Mouse (Mus musculus) thymus, adult 2 months (tissue): ENCODE data around the gene Mgll. TPM values are rescaled to one million over a fixed set of nuclear protein-coding genes. Genes with fewer than 3 reads are reported as not detected.

Source experiments
- DNase-seq: peaks from one replicate; pipeline ENCODE4 v3.0.0; 2021
- H3K27ac ChIP-seq: fragments of 200-500 bp; 2 replicates; pipeline ENCODE4 v1.5.1; 2012; ENCODE audit warnings: low read length, control low read depth; ENCODE audit not compliant: control insufficient read depth, insufficient read depth
- H3K27me3 ChIP-seq: fragments of 200-500 bp; 2 replicates; pipeline ENCODE4 v1.6.1; 2012; ENCODE audit warnings: mild to moderate bottlenecking, low read length, moderate library complexity, mixed read lengths; ENCODE audit not compliant: control insufficient read depth, insufficient read depth
- H3K36me3 ChIP-seq: fragments of 200-500 bp; 2 replicates; pipeline ENCODE4 v1.6.1; 2012; ENCODE audit warnings: mild to moderate bottlenecking, low read length, moderate library complexity; ENCODE audit not compliant: control insufficient read depth, insufficient read depth
- H3K4me1 ChIP-seq: fragments of 200-500 bp; replicated peaks from 2 replicates; pipeline ENCODE4 v1.6.1; 2012; ENCODE audit warnings: low read length; ENCODE audit not compliant: control insufficient read depth, insufficient read depth
- H3K4me3 ChIP-seq: fragments of 200-500 bp; 2 replicates; pipeline ENCODE4 v1.5.1; 2012; ENCODE audit warnings: mild to moderate bottlenecking, low read length, control low read depth, moderate library complexity; ENCODE audit not compliant: control insufficient read depth, insufficient read depth
- CTCF ChIP-seq: fragments of 200-500 bp; IDR thresholded peaks from 2 replicates; pipeline ENCODE4 v1.5.1; 2012; ENCODE audit warnings: mild to moderate bottlenecking, control low read depth, low read length, moderate library complexity, borderline replicate concordance; ENCODE audit not compliant: control insufficient read depth, poor library complexity, insufficient read depth; ENCODE audit errors: extremely low read depth
- POLR2A ChIP-seq: fragments of 200-500 bp; IDR thresholded peaks from 2 replicates; pipeline ENCODE4 v1.6.1; 2012; ENCODE audit warnings: mild to moderate bottlenecking, low read length, control low read depth, moderate library complexity; ENCODE audit not compliant: control insufficient read depth, poor library complexity, insufficient read depth; ENCODE audit errors: extremely low read depth
- WGBS: fragments of 180-500 bp; shearing (Covaris S2); methylation state at CpG from one replicate; pipeline ENCODE4 v1.1.7; 2018; 5-methylcytosine and 5-hydroxymethylcytosine counted together
- polyA plus RNA-seq: library from polyadenylated mRNA; depleted of rRNA; stranded (reverse); fragments of >200 nt; gene quantifications from 2 replicates; pipeline ENCODE4 v1.2.3, GENCODE M21; 2012

Mgll gene
- polyA plus RNA-seq, 1 experiment = 60.3 TPM

GRCm38 (mm10) chr6:88715378-88715781, 8.8 kb upstream of the Mgll start:
- no peaks in the 10 kb centered on the region for H3K27me3 ChIP-seq
- no peaks in the 10 kb centered on the region for H3K4me1 ChIP-seq
- TF ChIP-seq POLR2A (no peak), CTCF (no peak)
- no peak for DNase-seq
- H3K36me3 ChIP-seq = no peaks in the 10 kb centered on the region
- H3K27ac ChIP-seq = no peak overlapping the region
- no peak overlapping the region for H3K4me3 ChIP-seq
- 93% methylated on average over 9 of the region's 9 CpGs for WGBS

- TF ChIP-seq CTCF (no peak), POLR2A (no peak)
- DNase-seq = no peak
- H3K27ac ChIP-seq = no peak overlapping the region
- H3K4me1 ChIP-seq = no peaks in the 10 kb centered on the region
- 88% methylated on average over 5 of the region's 5 CpGs for WGBS
- H3K36me3 ChIP-seq = no peaks in the 10 kb centered on the region
- H3K27me3 ChIP-seq = no peaks in the 10 kb centered on the region
- H3K4me3 ChIP-seq = no peak overlapping the region
Observed at GRCm38 (mm10) chr6:88715966-88716365, 8.2 kb upstream of the Mgll start.

- H3K4me1 ChIP-seq = no peaks in the 10 kb centered on the region
- no peak for TF ChIP-seq CTCF
- no peak for TF ChIP-seq POLR2A
- H3K27ac ChIP-seq = no peak overlapping the region
- no peaks in the 10 kb centered on the region for H3K36me3 ChIP-seq
- no peak overlapping the region for H3K4me3 ChIP-seq
- DNase-seq = no peak
- no peaks in the 10 kb centered on the region; the same call in 1 of the 2 replicates for H3K27me3 ChIP-seq
- 90% methylated on average over 6 of the region's 6 CpGs for WGBS
Observed at GRCm38 (mm10) chr6:88717143-88718032, 6.8 kb upstream of the Mgll start.

GRCm38 (mm10) chr6:88718033-88718725, 6.0 kb upstream of the Mgll start:
- Histone ChIP-seq H3K27ac (no peak overlapping the region), H3K27me3 (no peaks in the 10 kb centered on the region; the same call in 1 of the 2 replicates), H3K4me3 (no peak overlapping the region), H3K36me3 (no peaks in the 10 kb centered on the region), H3K4me1 (no peaks in the 10 kb centered on the region)
- no peak for DNase-seq
- TF ChIP-seq POLR2A (no peak), CTCF (no peak)
- WGBS = 77% methylated on average over 7 of the region's 7 CpGs

GRCm38 (mm10) chr6:88721059-88721458, 3.2 kb upstream of the Mgll start:
- H3K4me3 ChIP-seq = no peak overlapping the region
- peaks cover 2% of the 10 kb centered on the region; the same call in 1 of the 2 replicates for H3K4me1 ChIP-seq
- H3K27ac ChIP-seq = no peak overlapping the region
- no peaks in the 10 kb centered on the region for H3K36me3 ChIP-seq
- TF ChIP-seq CTCF (no peak), POLR2A (no peak)
- H3K27me3 ChIP-seq = no peaks in the 10 kb centered on the region; the same call in 1 of the 2 replicates
- no peak for DNase-seq
- 87% methylated on average over 3 of the region's 3 CpGs for WGBS

GRCm38 (mm10) chr6:88722906-88723305, 1.3 kb upstream of the Mgll start:
- Histone ChIP-seq H3K36me3 (no peaks in the 10 kb centered on the region), H3K4me1 (peaks cover 2% of the 10 kb centered on the region; the same call in 1 of the 2 replicates), H3K27me3 (no peaks in the 10 kb centered on the region; the same call in 1 of the 2 replicates), H3K27ac (no peak overlapping the region), H3K4me3 (no peak overlapping the region)
- DNase-seq = no peak
- WGBS = 95% methylated on average over 2 of the region's 2 CpGs
- TF ChIP-seq POLR2A = no peak
- no peak for TF ChIP-seq CTCF
